Mouse (Mus musculus): ENCODE measurements around the gene Lce1f. TPM values are rescaled to one million over a fixed set of nuclear protein-coding genes. Genes with fewer than 3 reads are reported as not detected.

Lce1f gene
- not detected in 2 replicates for polyA plus RNA-seq (2014; fragmentation: Nextera tagmentation; extraction: Ambion mirVana)

DNA sequence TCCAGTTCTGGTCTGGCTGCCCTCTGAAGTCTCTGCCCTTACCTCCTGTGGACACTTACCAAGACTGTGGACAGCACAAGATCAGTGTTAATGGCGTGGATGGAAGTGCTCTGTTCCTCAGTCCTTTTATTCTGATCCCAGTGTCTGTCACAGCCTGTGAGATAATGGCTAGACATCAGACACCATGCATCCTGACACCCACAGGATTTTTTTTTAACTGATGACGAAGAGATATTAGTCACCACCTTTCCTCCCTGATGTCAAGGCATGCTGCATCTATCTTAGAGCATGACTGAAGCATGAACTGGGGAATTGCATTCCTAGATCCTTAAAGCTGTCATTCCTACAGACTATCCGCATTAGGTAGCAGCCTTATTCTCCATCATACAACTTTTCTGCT, at the start of gene Lce1f:
Gene Lce1f (minus strand): TSS at position 101 of the 400 bp plus-strand sequence.
- no peaks in the 10 kb centered on the region for H3K4me1 ChIP-seq (ENCODE audit: control insufficient read depth, insufficient read depth, low read length)
- ATAC-seq (ENCODE audit: low FRiP score), result no peak
- no peaks in the 10 kb centered on the region for H3K36me3 ChIP-seq (ENCODE audit: control insufficient read depth, insufficient read depth, low read length)
- no peak within 1 kb of the TSS for H3K4me2 ChIP-seq
- no peaks in the 10 kb centered on the region for H3K9me3 ChIP-seq (ENCODE audit: control insufficient read depth, low read length)
- H3K27me3 ChIP-seq (ENCODE audit: control insufficient read depth, insufficient read depth, low read length), result no peaks in the 10 kb centered on the region
- no peak within 1 kb of the TSS for H3K9ac ChIP-seq (ENCODE audit: low read length)
- DNase-seq (ENCODE audit: low spot score, missing footprints), result no peak
- H3K4me3 ChIP-seq (ENCODE audit: low read depth, low read length), result no peak within 1 kb of the TSS
- WGBS, result 70% methylated on average over 3 of the region's 3 CpGs
- H3K27ac ChIP-seq (ENCODE audit: low read depth, low read length), result no peak within 1 kb of the TSS

DNA sequence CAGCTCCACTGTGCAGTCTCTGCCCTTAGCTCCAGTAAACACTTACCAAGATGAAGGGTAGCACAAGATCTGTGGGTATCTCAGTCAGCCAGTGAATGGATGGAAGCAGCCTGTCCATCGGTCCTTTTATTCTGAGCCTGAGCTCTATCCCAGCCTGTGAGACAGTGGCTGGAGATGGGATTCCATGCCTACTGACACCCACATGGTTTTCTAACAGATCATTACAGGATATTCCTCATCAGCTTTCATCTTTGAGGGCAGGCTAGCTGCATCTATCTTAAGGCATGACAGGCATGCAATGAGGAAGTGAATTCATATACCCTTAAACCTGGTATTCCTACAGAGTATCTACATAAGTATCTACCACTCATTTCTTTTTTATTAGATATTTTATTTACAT, 44.8 kb upstream of the Lce1f start, which contains the start of gene Lce1h:
Gene Lce1h (minus strand): TSS at position 101 of the 400 bp plus-strand sequence.
- Histone ChIP-seq H3K4me1 (ENCODE audit: control insufficient read depth, insufficient read depth, low read length) (no peaks in the 10 kb centered on the region), H3K4me3 (ENCODE audit: low read depth, low read length) (no peak within 1 kb of the TSS), H3K36me3 (ENCODE audit: control insufficient read depth, insufficient read depth, low read length) (no peaks in the 10 kb centered on the region), H3K4me2 (no peak within 1 kb of the TSS), H3K9ac (ENCODE audit: low read length) (no peak within 1 kb of the TSS), H3K27ac (ENCODE audit: low read depth, low read length) (no peak within 1 kb of the TSS), H3K27me3 (ENCODE audit: control insufficient read depth, insufficient read depth, low read length) (no peaks in the 10 kb centered on the region), H3K9me3 (ENCODE audit: control insufficient read depth, low read length) (no peaks in the 10 kb centered on the region)
- WGBS, result 96% methylated on average over 1 of the region's 1 CpGs
- DNase-seq (ENCODE audit: low spot score, missing footprints) (no peak), ATAC-seq (ENCODE audit: low FRiP score) (no peak)

DNA sequence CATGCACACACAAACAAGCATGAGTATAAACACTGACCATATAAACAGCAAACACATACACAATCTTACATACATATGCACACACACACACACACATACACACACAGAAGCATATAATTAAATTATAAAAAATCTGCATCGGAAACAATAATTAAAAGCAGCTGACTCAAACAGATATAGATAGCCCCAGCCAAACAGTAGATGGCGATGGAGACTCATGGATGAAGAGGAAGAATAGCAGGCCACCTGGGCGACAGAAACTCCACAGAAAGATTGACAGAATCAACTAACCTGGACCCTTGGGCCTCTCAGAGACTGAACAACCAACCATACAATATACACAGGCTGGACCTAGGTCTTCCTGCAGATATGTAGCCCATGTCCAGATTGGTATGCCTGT, 33.0 kb upstream of the Lce1f start:
- no peak overlapping the region for H3K9ac ChIP-seq (ENCODE audit: low read length)
- no peak overlapping the region for H3K4me2 ChIP-seq
- WGBS, result 47% methylated on average over 3 of the region's 3 CpGs
- no peak overlapping the region for H3K27ac ChIP-seq (ENCODE audit: low read depth, low read length)
- H3K4me3 ChIP-seq (ENCODE audit: low read depth, low read length), result no peak overlapping the region
- H3K9me3 ChIP-seq (ENCODE audit: control insufficient read depth, low read length), result no peaks in the 10 kb centered on the region
- no peaks in the 10 kb centered on the region for H3K36me3 ChIP-seq (ENCODE audit: control insufficient read depth, insufficient read depth, low read length)
- no peaks in the 10 kb centered on the region for H3K27me3 ChIP-seq (ENCODE audit: control insufficient read depth, insufficient read depth, low read length)
- DNase-seq (ENCODE audit: low spot score, missing footprints) (no peak), ATAC-seq (ENCODE audit: low FRiP score) (no peak)
- H3K4me1 ChIP-seq (ENCODE audit: control insufficient read depth, insufficient read depth, low read length), result no peaks in the 10 kb centered on the region

DNA sequence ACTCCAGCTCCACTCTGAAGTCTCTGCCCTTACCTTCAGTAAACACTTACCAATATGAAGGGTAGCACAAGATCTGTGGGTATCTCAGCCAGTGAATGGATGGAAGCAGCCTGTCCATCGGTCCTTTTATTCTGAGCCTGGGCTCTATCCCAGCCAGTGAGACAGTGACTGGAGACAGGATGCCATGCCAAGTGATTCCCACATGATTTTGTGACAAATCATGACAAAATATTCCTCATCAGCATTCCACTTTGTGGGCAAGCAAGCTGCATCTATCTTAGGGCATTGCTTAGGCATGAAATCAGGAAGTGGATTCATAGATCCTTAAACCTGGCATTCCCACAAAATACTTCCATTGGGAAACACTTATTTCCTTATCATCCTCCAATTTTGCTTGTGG, 32.1 kb upstream of the Lce1f start, which contains the start of gene Lce1g:
Gene Lce1g (minus strand): TSS at position 101 of the 400 bp plus-strand sequence.
- Histone ChIP-seq H3K27ac (ENCODE audit: low read depth, low read length) (no peak within 1 kb of the TSS), H3K4me2 (no peak within 1 kb of the TSS), H3K36me3 (ENCODE audit: control insufficient read depth, insufficient read depth, low read length) (no peaks in the 10 kb centered on the region), H3K4me3 (ENCODE audit: low read depth, low read length) (no peak within 1 kb of the TSS), H3K9ac (ENCODE audit: low read length) (no peak within 1 kb of the TSS), H3K9me3 (ENCODE audit: control insufficient read depth, low read length) (no peaks in the 10 kb centered on the region), H3K27me3 (ENCODE audit: control insufficient read depth, insufficient read depth, low read length) (no peaks in the 10 kb centered on the region), H3K4me1 (ENCODE audit: control insufficient read depth, insufficient read depth, low read length) (no peaks in the 10 kb centered on the region)
- WGBS, result 90% methylated on average over 1 of the region's 1 CpGs
- DNase-seq (ENCODE audit: low spot score, missing footprints) (no peak), ATAC-seq (ENCODE audit: low FRiP score) (no peak)

DNA sequence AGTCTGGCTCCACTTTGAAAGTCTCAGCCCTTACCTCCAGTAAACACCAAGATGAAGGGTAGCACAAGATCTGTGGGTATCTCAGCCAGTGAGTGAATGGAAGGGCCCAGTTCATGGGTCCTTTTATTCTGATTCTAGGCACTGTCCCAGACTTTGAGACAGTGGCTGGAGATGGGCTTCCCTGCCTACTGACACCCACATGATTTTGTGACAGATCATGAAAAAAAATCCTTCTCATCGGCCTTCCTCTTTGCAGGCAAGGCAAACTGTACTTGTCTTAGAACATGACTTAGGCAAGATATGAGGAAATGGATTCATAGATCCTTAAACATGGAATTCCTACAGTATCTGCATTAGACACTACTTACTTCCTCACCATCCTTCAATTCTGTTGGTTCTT, 18.8 kb upstream of the Lce1f start, which contains the start of gene Gm38119:
Gene Gm38119 (minus strand): TSS at position 101 of the 400 bp plus-strand sequence.
- H3K4me2 ChIP-seq, result no peak within 1 kb of the TSS
- no peaks in the 10 kb centered on the region for H3K9me3 ChIP-seq (ENCODE audit: control insufficient read depth, low read length)
- WGBS, result 70% methylated on average over 1 of the region's 1 CpGs
- H3K27me3 ChIP-seq (ENCODE audit: control insufficient read depth, insufficient read depth, low read length), result no peaks in the 10 kb centered on the region
- H3K36me3 ChIP-seq (ENCODE audit: control insufficient read depth, insufficient read depth, low read length), result no peaks in the 10 kb centered on the region
- H3K4me3 ChIP-seq (ENCODE audit: low read depth, low read length), result no peak within 1 kb of the TSS
- DNase-seq (ENCODE audit: low spot score, missing footprints) (no peak), ATAC-seq (ENCODE audit: low FRiP score) (no peak)
- no peaks in the 10 kb centered on the region for H3K4me1 ChIP-seq (ENCODE audit: control insufficient read depth, insufficient read depth, low read length)
- H3K9ac ChIP-seq (ENCODE audit: low read length), result no peak within 1 kb of the TSS
- H3K27ac ChIP-seq (ENCODE audit: low read depth, low read length), result no peak within 1 kb of the TSS

DNA sequence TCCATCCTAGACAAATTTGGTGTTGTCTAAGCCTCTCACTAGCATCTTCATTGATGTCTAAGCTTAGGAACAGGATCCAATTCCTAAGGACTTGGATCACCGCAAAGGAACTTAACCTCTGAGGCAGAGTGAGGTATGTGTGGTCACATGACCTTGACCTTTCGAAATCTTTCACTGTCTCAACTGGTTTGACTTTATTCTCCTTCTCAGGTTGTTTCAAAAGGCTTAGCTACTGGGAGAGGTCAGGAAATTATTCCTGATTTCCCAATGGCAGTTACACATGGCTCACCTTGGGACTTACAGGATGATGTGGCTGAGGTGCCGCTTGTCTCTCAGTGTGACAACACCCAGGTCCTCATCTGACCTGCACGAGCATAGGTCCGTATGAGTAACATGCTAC, 2.5 kb upstream of the Lce1f start:
- Histone ChIP-seq H3K27ac (ENCODE audit: low read depth, low read length) (no peak overlapping the region), H3K4me1 (ENCODE audit: control insufficient read depth, insufficient read depth, low read length) (no peaks in the 10 kb centered on the region), H3K4me2 (no peak overlapping the region), H3K9ac (ENCODE audit: low read length) (no peak overlapping the region), H3K9me3 (ENCODE audit: control insufficient read depth, low read length) (no peaks in the 10 kb centered on the region), H3K36me3 (ENCODE audit: control insufficient read depth, insufficient read depth, low read length) (no peaks in the 10 kb centered on the region), H3K4me3 (ENCODE audit: low read depth, low read length) (no peak overlapping the region), H3K27me3 (ENCODE audit: control insufficient read depth, insufficient read depth, low read length) (no peaks in the 10 kb centered on the region)
- DNase-seq (ENCODE audit: low spot score, missing footprints) (no peak), ATAC-seq (ENCODE audit: low FRiP score) (no peak)
- WGBS, result 88% methylated on average over 5 of the region's 5 CpGs

DNA sequence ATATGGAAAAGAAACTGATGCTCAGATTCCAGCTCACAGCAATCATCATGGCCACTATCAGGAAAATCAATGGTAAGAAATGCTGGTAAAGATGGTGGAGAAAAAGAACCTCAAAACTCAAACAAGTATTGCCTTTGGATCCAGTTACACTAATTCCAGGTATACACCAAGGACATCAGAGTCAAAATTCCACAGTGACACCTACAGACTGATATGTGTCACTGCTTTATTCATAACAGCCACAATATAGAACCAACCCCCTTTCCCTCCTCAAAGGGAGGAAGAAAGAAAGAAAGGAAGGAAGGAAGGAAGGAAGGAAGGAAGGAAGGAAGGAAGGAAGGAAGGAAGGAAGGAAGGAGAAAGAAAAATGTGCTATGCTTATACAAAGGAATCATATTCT, 5.0 kb downstream of the Lce1f start:
- no peak overlapping the region for H3K27ac ChIP-seq (ENCODE audit: low read depth, low read length)
- H3K4me1 ChIP-seq (ENCODE audit: control insufficient read depth, insufficient read depth, low read length), result no peaks in the 10 kb centered on the region
- no peak for DNase-seq (ENCODE audit: low spot score, missing footprints)
- no peaks in the 10 kb centered on the region for H3K9me3 ChIP-seq (ENCODE audit: control insufficient read depth, low read length)
- H3K4me2 ChIP-seq, result no peak overlapping the region
- no peak overlapping the region for H3K4me3 ChIP-seq (ENCODE audit: low read depth, low read length)
- H3K9ac ChIP-seq (ENCODE audit: low read length), result no peak overlapping the region
- H3K36me3 ChIP-seq (ENCODE audit: control insufficient read depth, insufficient read depth, low read length), result no peaks in the 10 kb centered on the region
- H3K27me3 ChIP-seq (ENCODE audit: control insufficient read depth, insufficient read depth, low read length), result no peaks in the 10 kb centered on the region
- ATAC-seq (ENCODE audit: low FRiP score), result no peak

DNA sequence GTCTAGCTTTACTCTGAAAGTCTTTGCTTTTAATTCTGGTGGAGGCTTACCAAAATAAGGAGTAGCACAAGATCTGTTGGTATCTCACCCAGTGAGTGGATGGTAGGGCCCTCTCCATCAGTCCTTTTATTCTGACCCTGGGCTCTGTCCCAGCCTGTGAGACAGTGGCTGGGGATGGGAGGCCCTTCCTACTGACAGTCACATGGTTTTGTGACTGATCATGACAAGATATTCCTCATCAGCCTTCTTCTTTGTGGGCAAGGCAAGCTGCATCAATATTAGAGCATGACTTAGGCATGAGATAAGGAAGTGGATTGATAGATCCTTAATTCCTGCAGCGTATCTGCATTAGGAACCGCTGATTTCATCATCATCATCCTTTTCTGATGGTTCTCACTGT, 11.2 kb downstream of the Lce1f start, which contains the start of gene Lce1e:
Gene Lce1e (minus strand): TSS at position 101 of the 400 bp plus-strand sequence.
- Histone ChIP-seq H3K4me2 (no peak within 1 kb of the TSS), H3K9ac (ENCODE audit: low read length) (no peak within 1 kb of the TSS), H3K4me3 (ENCODE audit: low read depth, low read length) (no peak within 1 kb of the TSS), H3K27ac (ENCODE audit: low read depth, low read length) (no peak within 1 kb of the TSS), H3K4me1 (ENCODE audit: control insufficient read depth, insufficient read depth, low read length) (no peaks in the 10 kb centered on the region), H3K9me3 (ENCODE audit: control insufficient read depth, low read length) (no peaks in the 10 kb centered on the region), H3K27me3 (ENCODE audit: control insufficient read depth, insufficient read depth, low read length) (no peaks in the 10 kb centered on the region), H3K36me3 (ENCODE audit: control insufficient read depth, insufficient read depth, low read length) (no peaks in the 10 kb centered on the region)
- DNase-seq (ENCODE audit: low spot score, missing footprints) (no peak), ATAC-seq (ENCODE audit: low FRiP score) (no peak)
- 90% methylated on average over 2 of the region's 2 CpGs for WGBS

DNA sequence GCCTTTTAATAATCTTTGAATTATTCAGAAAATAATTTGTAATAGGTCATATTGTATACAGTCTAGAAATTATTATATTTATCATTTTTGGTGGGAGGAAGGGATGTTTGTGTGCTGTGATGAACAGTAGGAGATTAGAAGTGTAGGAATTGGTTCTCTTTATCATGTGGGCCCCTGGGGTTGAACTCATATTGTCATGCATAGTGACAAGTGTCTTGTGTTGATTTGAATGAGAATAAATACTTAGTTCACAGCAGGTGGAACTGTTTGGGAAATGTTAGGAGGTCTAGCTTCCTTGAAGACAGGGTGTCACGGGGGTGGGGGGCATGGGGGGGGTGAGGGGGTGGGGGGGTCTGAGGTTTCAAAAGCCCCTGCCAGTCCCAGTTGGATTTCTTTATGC, 25.5 kb downstream of the Lce1f start:
- no peaks in the 10 kb centered on the region for H3K9me3 ChIP-seq (ENCODE audit: control insufficient read depth, low read length)
- 0% methylated on average over 1 of the region's 1 CpGs for WGBS
- no peaks in the 10 kb centered on the region for H3K27me3 ChIP-seq (ENCODE audit: control insufficient read depth, insufficient read depth, low read length)
- H3K4me2 ChIP-seq, result no peak overlapping the region
- H3K9ac ChIP-seq (ENCODE audit: low read length), result no peak overlapping the region
- DNase-seq (ENCODE audit: low spot score, missing footprints) (no peak), ATAC-seq (ENCODE audit: low FRiP score) (no peak)
- no peak overlapping the region for H3K4me3 ChIP-seq (ENCODE audit: low read depth, low read length)
- no peaks in the 10 kb centered on the region for H3K4me1 ChIP-seq (ENCODE audit: control insufficient read depth, insufficient read depth, low read length)
- no peak overlapping the region for H3K27ac ChIP-seq (ENCODE audit: low read depth, low read length)
- H3K36me3 ChIP-seq (ENCODE audit: control insufficient read depth, insufficient read depth, low read length), result no peaks in the 10 kb centered on the region

DNA sequence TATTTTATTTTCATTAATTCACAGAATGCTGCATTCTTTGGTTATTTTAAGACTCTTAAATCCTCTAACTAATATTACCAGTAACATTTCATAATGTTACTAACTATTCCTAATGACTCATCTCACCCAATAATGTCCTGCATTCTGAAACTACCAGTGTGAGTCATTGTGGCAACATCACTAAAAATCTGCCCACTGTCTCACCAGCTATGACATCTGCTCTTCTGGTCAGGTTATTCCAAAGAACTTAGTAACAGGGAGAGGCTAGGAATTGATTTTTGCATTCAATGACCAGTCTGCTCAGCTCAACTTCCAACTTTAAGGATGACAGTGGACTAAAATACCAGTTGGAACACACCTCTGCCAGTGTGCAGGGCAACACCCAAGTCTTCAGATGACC, 28.5 kb downstream of the Lce1f start:
- no peaks in the 10 kb centered on the region for H3K27me3 ChIP-seq (ENCODE audit: control insufficient read depth, insufficient read depth, low read length)
- ATAC-seq (ENCODE audit: low FRiP score) (no peak), DNase-seq (ENCODE audit: low spot score, missing footprints) (no peak)
- H3K4me2 ChIP-seq, result no peak overlapping the region
- no peaks in the 10 kb centered on the region for H3K9me3 ChIP-seq (ENCODE audit: control insufficient read depth, low read length)
- no peaks in the 10 kb centered on the region for H3K36me3 ChIP-seq (ENCODE audit: control insufficient read depth, insufficient read depth, low read length)
- H3K4me1 ChIP-seq (ENCODE audit: control insufficient read depth, insufficient read depth, low read length), result no peaks in the 10 kb centered on the region
- no peak overlapping the region for H3K4me3 ChIP-seq (ENCODE audit: low read depth, low read length)
- H3K27ac ChIP-seq (ENCODE audit: low read depth, low read length), result no peak overlapping the region
- no peak overlapping the region for H3K9ac ChIP-seq (ENCODE audit: low read length)

All from midbrain, embryonic 11.5 days (tissue).